Mouse (Mus musculus) urinary bladder, postnatal 25 days (tissue): ENCODE data around the gene Tctex1d4.

Experiments
- DNase-seq: peaks from one replicate; pipeline ENCODE4 v3.0.0; 2022; ENCODE audit warnings: low spot score

Gene Tctex1d4

GRCm38 (mm10) chr4:117138295-117139216 lies 12.0 kb downstream of the Tctex1d4 start:
- no peak for DNase-seq

- DNase-seq: no peak
Observed at GRCm38 (mm10) chr4:117139217-117139612, 12.6 kb downstream of the Tctex1d4 start.

DNA sequence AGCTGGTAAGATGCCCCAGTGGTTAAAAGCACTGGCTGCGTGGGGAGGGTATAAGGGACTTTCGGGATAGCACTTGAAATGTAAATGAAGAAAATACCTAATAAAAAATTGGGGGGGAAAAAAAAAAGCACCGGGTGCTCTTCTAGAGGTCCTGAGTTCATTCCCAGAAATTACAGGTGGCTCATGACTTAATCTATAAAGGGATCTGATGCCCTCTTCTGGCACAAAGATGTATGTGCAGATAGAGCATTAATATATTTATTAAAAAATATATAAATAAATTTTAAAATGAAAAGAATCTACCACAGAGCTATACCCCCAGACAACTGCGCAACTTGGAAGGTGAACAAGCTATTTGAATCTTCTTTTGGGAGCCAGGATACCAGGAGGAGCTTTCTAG lies 14.0 kb downstream of the Tctex1d4 start:
- DNase-seq: no peak

GRCm38 (mm10) chr4:117143023-117143422 lies 16.4 kb downstream of the Tctex1d4 start:
- DNase-seq: no peak

GRCm38 (mm10) chr4:117145248-117145647 lies 18.7 kb downstream of the Tctex1d4 start:
- no peak for DNase-seq

- peak; percentile 96 for DNase-seq
Observed at GRCm38 (mm10) chr4:117146176-117146575, 19.6 kb downstream of the Tctex1d4 start.

GRCm38 (mm10) chr4:117148047-117148713 lies 21.6 kb downstream of the Tctex1d4 start:
- no peak for DNase-seq

- DNase-seq: no peak
Observed at GRCm38 (mm10) chr4:117148815-117149214, 22.2 kb downstream of the Tctex1d4 start.

DNA sequence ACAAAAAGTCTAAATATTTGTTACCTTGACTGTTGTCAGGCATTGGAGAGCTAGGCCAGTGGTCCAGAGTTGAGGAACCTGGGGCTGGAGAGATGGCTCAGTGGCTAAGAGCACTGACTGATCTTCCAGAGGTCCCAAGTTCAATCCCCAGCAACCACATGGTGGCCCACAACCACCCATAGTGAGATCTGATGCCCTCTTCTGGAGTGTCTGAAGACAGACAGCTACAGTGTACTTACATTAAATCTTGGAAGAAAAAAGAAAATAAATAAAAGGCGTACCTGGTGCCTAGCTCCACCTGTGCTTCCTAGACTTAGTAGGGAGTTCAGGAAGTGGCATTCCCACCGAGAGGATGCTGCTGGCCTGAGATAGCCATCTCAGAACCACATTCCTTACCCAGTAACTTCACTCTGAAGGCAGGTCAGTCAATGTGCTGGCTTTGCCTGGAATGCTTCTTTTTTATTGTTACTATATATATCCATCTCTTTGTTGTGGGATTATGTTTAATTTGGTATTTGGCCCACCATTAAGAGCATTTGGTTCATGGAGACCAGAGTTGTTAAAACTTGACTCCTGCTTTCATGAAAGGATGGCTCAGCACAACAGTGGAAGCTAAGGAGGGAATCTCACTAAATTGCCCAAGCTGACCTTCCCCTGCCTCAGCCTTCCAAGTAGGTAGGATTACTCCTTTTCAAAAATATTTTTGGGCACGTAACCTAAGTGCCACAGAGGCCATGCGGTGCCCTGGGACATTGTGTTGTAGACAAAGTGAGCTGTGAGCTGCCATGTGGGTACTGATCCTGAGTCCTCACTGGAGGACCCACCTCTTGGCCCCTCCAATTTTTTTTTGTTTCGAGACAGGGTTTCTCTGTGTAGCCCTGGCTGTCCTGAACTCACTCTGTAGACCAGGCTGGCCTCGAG lies 23.0 kb downstream of the Tctex1d4 start:
- no peak for DNase-seq

GRCm38 (mm10) chr4:117150212-117150733 lies 23.7 kb downstream of the Tctex1d4 start:
- DNase-seq: no peak

DNA sequence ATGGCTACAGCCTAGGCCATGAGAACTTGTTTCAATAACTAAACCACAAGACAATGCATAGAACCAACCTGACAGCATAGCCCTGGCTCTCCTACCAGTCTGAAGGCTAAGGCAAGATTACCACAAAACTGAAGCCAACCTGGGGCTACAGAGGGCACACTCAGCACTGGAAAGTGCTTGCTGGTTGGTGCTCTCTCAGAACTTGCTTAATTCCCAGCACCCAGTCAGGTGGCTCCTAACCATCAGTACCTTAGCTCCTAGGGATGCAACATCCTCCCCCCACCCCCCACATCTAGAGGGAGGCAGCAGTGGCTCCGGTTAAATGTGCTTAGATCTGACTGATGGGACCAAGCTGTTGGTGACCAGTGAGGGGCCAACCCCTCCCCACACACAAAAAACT lies 24.8 kb downstream of the Tctex1d4 start:
- no peak for DNase-seq

GRCm38 (mm10) chr4:117152714-117153113 lies 26.1 kb downstream of the Tctex1d4 start:
- no peak for DNase-seq

- DNase-seq: no peak
Observed at GRCm38 (mm10) chr4:117155020-117155791, 28.6 kb downstream of the Tctex1d4 start.

DNA sequence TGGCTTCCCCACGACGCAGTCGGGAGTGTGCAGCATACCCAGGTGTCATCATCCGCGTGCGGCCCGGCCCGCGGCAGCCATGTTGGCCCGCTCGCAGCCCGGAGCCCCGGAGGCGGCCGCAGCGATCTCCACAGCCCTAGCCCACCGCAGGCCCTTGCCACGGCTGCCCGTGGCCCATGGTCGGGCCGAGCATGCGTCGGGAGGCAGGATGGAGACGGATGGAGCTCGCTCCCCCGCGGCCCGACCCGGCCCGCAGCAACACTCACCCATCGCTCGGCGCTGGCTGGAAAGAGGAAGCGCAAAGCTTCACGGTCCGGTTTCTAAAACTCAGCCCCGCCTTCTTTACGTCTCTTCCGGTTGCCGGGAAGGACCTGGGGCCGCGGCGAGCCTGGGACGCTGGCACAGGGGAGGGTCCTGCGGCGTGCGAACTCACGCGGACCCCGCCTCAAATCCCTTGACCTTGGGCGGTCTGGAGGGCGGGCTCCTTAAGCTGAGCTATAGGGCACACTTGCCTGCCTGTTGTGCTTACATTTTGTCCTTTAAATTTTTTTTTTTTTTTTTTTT lies 29.3 kb downstream of the Tctex1d4 start, which contains the start of gene Rps8:
TSS of gene Rps8 (minus strand) at position 452 of the 564 bp plus-strand sequence.
- peak; percentile 80 for DNase-seq

GRCm38 (mm10) chr4:117156372-117156771 lies 29.8 kb downstream of the Tctex1d4 start:
- DNase-seq: no peak

GRCm38 (mm10) chr4:117159666-117160065 lies 33.1 kb downstream of the Tctex1d4 start:
- DNase-seq: no peak

- no peak for DNase-seq
Observed at GRCm38 (mm10) chr4:117161183-117161582, 34.6 kb downstream of the Tctex1d4 start.

GRCm38 (mm10) chr4:117169936-117170335 lies 43.3 kb downstream of the Tctex1d4 start:
- DNase-seq: no peak
